Mouse (Mus musculus) embryonic fibroblast, embryonic 13.5 days (primary cell): Measurements from ENCODE around the gene Zfp574. TPM values are rescaled to one million over a fixed set of nuclear protein-coding genes. Genes with fewer than 3 reads are reported as not detected.
A peak's percentile ranks its signal among the peaks of the same experiment; 100 is the strongest.

Source experiments
- H3K27ac ChIP-seq: 2 replicates; pipeline ENCODE4 v1.5.1; 2012; ENCODE audit warnings: low read length, control low read depth, inconsistent platforms; ENCODE audit not compliant: insufficient read depth
- H3K4me1 ChIP-seq: 2 replicates; pipeline ENCODE4 v1.6.1; 2011; ENCODE audit warnings: low read length; ENCODE audit not compliant: control insufficient read depth, insufficient read depth
- H3K4me3 ChIP-seq: 2 replicates; pipeline ENCODE4 v1.5.1; 2011; ENCODE audit warnings: mild to moderate bottlenecking, control low read depth, low read length; ENCODE audit not compliant: insufficient read depth
- CTCF ChIP-seq: IDR thresholded peaks from 2 replicates; pipeline ENCODE4 v1.5.1; 2011; ENCODE audit warnings: mild to moderate bottlenecking, control low read depth, low read length, moderate library complexity, borderline replicate concordance; ENCODE audit not compliant: insufficient read depth
- POLR2A ChIP-seq: IDR thresholded peaks from 2 replicates; pipeline ENCODE4 v1.6.1; 2011; ENCODE audit warnings: low read depth, mild to moderate bottlenecking, control low read depth, low read length, moderate library complexity
- polyA plus RNA-seq: library from polyadenylated mRNA; stranded (reverse); fragments of >200 nt; gene quantifications from 2 replicates; pipeline ENCODE4 v1.2.4, GENCODE M21; 2011; ENCODE audit warnings: low read depth; ENCODE audit not compliant: missing spikeins, insufficient read length

Gene Zfp574
- polyA plus RNA-seq, 1 experiment: 10.3 TPM

DNA sequence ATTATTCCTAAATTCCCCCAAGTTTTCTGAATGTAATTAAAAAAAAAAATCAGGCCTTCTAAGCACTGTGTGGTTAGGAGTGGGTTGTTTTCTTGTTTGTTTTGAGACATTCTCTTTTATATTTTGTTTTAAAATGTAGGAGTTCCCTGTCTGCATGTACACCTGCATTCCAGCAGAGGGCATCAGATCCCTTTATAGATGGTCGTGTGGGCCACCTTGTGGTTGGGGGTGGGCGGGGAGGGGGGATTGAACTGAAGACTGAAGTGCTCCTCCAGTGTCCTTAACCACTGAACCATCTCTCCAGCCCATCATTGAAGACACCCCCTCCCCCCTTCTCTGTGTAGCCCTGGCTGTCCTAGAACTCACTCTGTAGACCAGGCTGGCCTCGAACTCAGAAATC lies 14.3 kb downstream of the Zfp574 start:
- Histone ChIP-seq H3K4me3 (no peak overlapping the region), H3K4me1 (no peaks in the 10 kb centered on the region), H3K27ac (no peak overlapping the region)
- TF ChIP-seq POLR2A (no peak), CTCF (no peak)

DNA sequence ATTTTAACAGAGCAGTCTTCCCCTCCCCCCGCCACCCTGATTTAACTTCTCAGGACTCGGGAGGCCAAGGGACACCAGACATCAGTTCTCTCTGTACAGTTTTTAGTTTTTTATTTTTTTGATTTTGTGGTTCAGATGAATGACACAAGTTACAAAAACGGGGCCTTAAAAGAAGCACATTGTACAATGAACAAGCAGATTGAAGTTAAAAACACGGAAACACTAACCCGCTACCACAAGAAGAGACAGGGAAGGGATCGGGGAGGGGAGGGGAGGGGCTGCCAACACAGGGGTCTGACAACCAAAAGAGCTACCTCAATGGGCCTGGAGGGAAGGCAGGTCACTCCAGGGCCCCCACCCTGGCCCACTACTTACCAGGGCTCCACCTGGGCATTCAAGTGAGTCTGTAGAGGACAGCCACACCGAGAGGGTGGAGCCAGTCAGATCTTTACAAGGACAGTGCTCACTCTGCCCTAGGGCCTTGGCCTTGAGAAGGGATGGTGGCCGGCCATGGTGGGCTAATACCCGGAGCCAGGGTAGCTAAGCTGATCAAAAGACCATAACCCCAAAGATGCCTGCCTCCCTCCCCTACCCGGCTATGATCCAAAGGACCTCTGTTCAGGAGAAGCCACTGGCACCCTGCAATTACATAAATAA lies 15.0 kb downstream of the Zfp574 start:
- H3K27ac ChIP-seq: no peak overlapping the region

DNA sequence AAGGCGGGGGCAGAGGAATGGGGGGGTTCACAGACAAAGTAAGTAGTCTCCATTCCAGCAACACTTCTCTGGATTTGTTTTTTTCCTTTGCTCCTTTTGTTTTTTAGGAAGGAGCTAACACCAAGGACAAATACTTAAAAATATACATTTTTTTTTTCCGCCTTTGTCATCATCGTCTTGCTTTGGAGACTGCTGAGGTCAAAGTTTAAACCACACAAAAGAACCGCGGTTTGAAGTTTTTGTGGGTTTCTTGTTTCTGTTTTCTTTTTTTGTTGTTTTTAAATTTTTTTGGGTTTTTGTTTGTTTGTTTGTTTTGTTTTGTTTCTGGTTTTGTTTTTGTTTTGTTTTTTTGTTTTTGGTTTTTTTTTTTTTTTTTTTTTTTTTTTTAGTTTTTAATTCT lies 15.6 kb downstream of the Zfp574 start:
- TF ChIP-seq CTCF (no peak), POLR2A (no peak)
- Histone ChIP-seq H3K4me3 (no peak overlapping the region), H3K4me1 (no peaks in the 10 kb centered on the region), H3K27ac (no peak overlapping the region)

More for the DNA sequence above, 15.0 kb downstream of the Zfp574 start:
- H3K4me1 ChIP-seq: no peaks in the 10 kb centered on the region
- no peak for TF ChIP-seq CTCF
- TF ChIP-seq POLR2A: no peak
- no peak overlapping the region for H3K4me3 ChIP-seq

DNA sequence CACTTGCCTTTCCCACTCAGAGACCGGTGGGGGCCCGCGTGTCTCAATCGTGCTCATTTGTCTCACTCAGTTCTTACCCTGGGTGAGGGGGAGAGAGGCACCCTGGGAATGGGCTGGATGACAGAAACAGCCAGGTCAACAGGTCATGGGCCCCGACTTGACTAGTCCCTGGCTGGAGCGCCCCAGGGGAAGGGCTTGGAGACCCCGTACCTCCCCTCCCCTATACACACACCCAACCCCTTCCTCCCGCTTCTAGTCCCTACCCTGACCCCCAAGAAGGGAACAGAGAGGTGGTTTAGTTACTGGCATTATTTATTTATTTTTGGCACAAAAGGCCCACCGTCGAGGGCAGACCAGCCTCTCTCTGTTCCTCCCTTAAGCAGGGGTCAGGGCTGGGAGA lies 16.2 kb downstream of the Zfp574 start:
- H3K4me3 ChIP-seq: no peak overlapping the region
- no peak overlapping the region for H3K27ac ChIP-seq
- no peak for TF ChIP-seq POLR2A
- TF ChIP-seq CTCF: no peak
- no peaks in the 10 kb centered on the region for H3K4me1 ChIP-seq

DNA sequence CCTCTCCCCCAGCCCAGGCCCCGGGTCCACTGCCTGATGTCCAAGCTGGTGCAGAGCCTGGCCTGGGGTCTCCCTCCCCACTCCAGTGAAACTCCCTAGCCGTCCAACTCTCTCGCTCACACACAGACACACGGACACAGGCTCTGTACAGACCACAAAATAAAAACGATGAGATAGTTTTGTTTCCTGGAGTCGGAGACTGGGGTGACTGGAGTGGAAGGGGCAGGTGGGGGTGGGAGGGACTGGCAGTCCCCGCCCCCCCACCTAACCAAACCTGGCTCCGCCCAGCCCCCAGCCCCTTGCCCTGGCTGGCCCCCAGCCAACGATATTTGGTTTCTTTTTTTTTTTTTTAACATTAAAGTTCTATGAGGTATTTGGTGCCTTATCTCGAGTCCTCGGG lies 16.6 kb downstream of the Zfp574 start:
- Histone ChIP-seq H3K27ac (no peak overlapping the region), H3K4me3 (no peak overlapping the region), H3K4me1 (no peaks in the 10 kb centered on the region)
- TF ChIP-seq POLR2A (no peak), CTCF (no peak)

DNA sequence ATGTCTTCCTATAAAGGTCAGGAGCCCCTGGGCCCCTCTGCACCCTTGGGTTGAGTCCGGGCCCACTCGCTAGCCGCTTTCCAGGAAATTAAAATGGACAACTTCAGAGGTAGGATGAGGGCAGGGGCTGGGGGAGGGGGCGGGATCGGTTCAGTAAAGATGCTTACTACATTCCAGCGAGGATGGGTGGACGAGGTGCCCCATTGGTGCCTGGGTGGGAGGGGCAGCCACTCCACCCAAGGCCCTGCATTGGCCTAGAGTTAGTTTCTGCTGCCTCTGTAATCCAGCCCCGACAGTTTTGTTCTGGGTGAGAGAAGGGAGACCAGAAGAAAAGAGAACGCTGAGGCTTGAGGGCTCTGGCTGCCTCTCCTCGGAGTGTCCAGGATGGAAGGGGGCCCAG lies 17.5 kb downstream of the Zfp574 start:
- H3K27ac ChIP-seq: no peak overlapping the region
- H3K4me3 ChIP-seq: no peak overlapping the region
- H3K4me1 ChIP-seq: no peaks in the 10 kb centered on the region
- TF ChIP-seq CTCF (no peak), POLR2A (no peak)

DNA sequence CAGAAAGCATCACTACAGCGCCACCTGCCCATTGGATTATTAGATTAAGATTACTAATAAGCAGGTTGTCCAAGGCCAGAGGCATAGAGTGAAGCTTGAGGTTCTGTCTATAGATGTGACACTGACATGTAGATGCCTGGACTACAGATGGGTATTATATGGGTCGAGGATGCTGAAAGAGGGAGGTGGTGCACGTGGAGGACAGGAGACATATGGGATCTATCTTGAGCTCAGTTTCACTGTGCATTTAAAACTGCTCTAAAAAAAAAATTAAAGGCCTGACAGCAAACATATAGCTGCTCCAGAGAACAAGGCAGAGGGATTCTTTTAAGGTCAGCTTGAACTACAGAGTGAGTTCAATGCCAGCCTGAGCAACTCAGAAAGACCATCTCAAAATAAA lies 25.8 kb downstream of the Zfp574 start:
- TF ChIP-seq POLR2A: no peak
- Histone ChIP-seq H3K4me3 (no peak overlapping the region), H3K27ac (no peak overlapping the region), H3K4me1 (no peaks in the 10 kb centered on the region)

DNA sequence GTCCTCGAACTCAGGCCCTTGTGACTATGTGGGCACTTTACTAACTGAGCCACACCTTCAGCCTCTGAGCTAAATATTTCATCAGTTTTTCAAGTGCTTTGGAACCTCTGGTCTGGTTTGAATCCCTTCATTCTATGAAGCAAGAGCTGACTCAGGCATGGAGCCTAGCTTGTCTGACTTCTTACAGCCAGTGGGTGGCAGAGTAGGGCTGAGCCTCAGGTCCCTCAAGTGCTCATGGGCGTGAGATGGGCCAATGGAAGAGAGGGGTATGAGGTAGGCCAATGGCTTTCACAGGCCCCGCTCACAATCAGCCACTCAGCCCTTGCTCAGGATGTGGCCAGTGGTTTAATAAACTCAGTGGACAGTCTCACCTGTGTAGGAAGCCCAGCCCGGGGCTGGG lies 27.2 kb downstream of the Zfp574 start:
- Histone ChIP-seq H3K4me3 (no peak overlapping the region), H3K27ac (no peak overlapping the region), H3K4me1 (no peaks in the 10 kb centered on the region)
- TF ChIP-seq POLR2A (no peak), CTCF (peak; percentile 20; the same call in 1 of the 2 replicates)

DNA sequence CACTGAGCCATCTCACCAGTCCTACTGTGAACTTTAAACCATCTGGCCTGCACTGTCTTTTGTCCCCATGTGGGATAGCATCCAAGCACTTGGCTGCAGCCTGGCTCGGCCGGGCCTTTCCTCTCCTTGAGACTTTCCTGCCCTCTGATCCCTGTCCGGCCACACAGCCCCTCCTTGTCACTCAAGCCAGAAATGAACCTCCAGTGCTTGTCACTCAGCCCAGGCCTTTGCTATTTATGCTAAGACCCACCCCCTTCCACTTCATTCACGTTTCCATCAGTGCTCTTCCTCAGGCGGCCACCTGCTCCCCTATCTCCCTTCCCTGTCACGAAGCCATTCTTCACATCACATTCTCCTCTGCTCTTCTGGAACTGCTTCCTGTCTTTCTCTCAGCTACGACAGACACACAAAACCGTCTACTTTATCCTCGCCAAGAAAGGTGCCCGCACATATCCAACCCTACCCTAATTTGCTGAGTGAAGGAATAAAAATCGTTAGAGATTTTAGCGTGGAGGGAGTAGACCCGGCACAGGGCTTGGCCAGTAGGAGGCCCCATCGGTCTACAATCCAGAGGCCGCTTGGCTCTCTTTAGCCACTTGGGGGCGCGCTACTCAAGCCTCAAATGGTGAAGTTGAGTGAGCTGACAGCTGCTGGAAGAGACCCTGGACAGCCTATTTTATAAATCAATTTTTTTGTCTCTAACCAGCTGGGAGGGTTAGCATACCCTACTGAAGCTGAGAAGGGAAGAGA lies 33.2 kb downstream of the Zfp574 start:
- TF ChIP-seq POLR2A (no peak), CTCF (peak; percentile 75)
- no peak overlapping the region for H3K4me3 ChIP-seq
- no peaks in the 10 kb centered on the region for H3K4me1 ChIP-seq
- H3K27ac ChIP-seq: no peak overlapping the region

DNA sequence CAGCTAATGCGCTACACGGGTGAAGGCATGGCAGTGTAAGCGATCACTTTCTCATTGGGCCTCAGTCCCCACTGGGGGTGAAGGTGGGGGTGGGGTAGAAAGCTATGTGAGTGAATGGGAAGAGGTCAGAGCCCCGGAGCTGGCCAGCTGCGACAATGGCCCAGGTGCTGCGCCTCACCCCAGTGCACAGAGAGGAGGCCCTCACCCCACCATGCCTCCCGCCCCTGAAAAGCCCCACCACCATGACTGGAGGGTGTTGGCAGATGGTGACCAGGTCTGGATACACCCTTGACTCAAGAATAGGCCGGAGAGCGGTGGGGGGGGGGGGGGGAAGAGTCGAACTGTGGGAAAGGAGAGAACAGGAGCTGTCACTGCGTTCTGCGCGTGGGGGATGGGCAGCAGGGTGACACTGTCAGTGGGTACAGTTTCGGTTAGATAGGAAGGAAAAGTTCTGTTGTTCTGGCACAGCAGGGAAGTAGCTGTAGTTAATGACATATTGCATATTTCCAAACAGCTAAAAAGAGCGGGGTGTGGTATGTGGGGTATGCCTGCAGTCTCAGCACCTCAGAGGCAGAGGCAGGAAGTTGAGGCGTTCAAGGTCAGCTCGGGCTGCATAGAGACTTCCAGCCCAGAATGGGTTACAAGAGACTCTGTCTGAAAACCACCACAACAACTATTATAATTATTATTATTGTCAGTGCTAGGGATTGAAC lies 34.6 kb downstream of the Zfp574 start:
- H3K4me1 ChIP-seq: no peaks in the 10 kb centered on the region
- TF ChIP-seq POLR2A (no peak), CTCF (no peak)
- H3K4me3 ChIP-seq: no peak overlapping the region
- H3K27ac ChIP-seq: no peak overlapping the region
